Mouse (Mus musculus) layer of hippocampus, postnatal 25 days (tissue): ENCODE results near the gene Rab31. TPM values are rescaled to one million over a fixed set of nuclear protein-coding genes. Genes with fewer than 3 reads are reported as not detected.

Experiments used
- DNase-seq, 2 experiments: peaks; one replicate each; pipeline ENCODE4 v3.0.0; 2022; ENCODE audit warnings: mixed read lengths in 2 of 2, low spot score in 1 of 2; ENCODE audit errors: extremely low spot score in 1 of 2
- total RNA-seq, 2 experiments: library from RNA; stranded (reverse); gene quantifications; 2 replicates each; pipeline ENCODE4 v1.2.3; 2021

The Rab31 gene
- total RNA-seq, 2 experiments from 2014 or later: 55.7 to 59.0 TPM

DNA sequence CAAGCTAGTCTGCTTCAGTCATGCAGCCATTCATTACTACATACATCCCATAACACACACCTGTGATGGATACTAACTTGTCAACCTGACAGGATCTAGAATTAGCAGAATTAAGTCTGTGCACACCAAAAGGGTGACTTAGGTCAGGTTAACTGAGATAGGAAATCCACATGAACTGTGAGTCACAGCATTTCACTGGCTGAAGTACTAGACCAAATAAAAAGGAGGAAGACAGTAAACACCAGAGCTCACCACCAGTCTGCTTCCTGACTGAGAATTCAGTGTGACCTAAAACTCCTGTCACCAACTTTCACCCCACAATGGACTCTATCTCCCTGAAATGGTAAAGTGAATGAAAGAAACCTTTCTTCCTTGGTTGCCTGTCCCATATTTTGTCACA lies 168.2 kb downstream of the Rab31 start:
- no peak for DNase-seq

Other genes starting within 250 kb of the Rab31 start
- under 1 TPM; 0.62 to 0.89 TPM for gene Tmem232, start 232.0 kb downstream of the Rab31 start, total RNA-seq
- gene Vapa, start 159.2 kb downstream of the Rab31 start, total RNA-seq: 100 to 1,000 TPM; 132 to 153 TPM
- not detected for gene Txndc2, start 130.6 kb downstream of the Rab31 start, total RNA-seq
- 10 to 100 TPM; 27.3 to 34.3 TPM for gene Ppp4r1, start 9.8 kb upstream of the Rab31 start, total RNA-seq
- 10 to 100 TPM; 47.2 to 53.5 TPM for gene Ralbp1, start 113.0 kb upstream of the Rab31 start, total RNA-seq
- 10 to 100 TPM; 29.3 to 30.0 TPM for gene Twsg1, start 178.5 kb upstream of the Rab31 start, total RNA-seq